Mouse (Mus musculus) limb, embryonic 12.5 days (tissue): ENCODE data around the gene Synm. TPM values are rescaled to one million over a fixed set of nuclear protein-coding genes. Genes with fewer than 3 reads are reported as not detected.

Experiments used
- ATAC-seq: fragments of 200-750 bp; cut with Nextera tagmentation; 2 replicates; pipeline ENCODE4 v1.8.0; 2017; ENCODE audit warnings: low read depth, moderate TSS enrichment; ENCODE audit not compliant: insufficient number of reproducible peaks, insufficient read depth, low FRiP score, low TSS enrichment
- H3K27ac ChIP-seq: fragments of 300-500 bp; sonication (generic); 2 replicates; pipeline ENCODE4 v1.5.1; 2016; ENCODE audit warnings: mild to moderate bottlenecking, moderate library complexity
- H3K27me3 ChIP-seq: fragments of 300-500 bp; sonication (generic); 2 replicates; pipeline ENCODE4 v1.6.1; 2016; ENCODE audit warnings: mild to moderate bottlenecking, moderate library complexity
- H3K36me3 ChIP-seq: fragments of 300-500 bp; sonication (generic); 2 replicates; pipeline ENCODE4 v1.6.1; 2016; ENCODE audit warnings: mild to moderate bottlenecking, moderate library complexity
- H3K4me1 ChIP-seq: fragments of 300-500 bp; sonication (generic); replicated peaks from 2 replicates; pipeline ENCODE4 v1.6.1; 2016
- H3K4me2 ChIP-seq: fragments of 300-500 bp; sonication (generic); 2 replicates; pipeline ENCODE4 v1.6.1; 2016; ENCODE audit warnings: mild to moderate bottlenecking, moderate library complexity
- H3K4me3 ChIP-seq: fragments of 300-500 bp; sonication (generic); replicated peaks from 2 replicates; pipeline ENCODE4 v1.5.1; 2016; ENCODE audit warnings: mild to moderate bottlenecking
- H3K9ac ChIP-seq: fragments of 300-500 bp; sonication (generic); replicated peaks from 2 replicates; pipeline ENCODE4 v1.6.1; 2016; ENCODE audit warnings: mild to moderate bottlenecking, moderate library complexity
- H3K9me3 ChIP-seq: fragments of 300-500 bp; sonication (generic); 2 replicates; pipeline ENCODE4 v1.6.1; 2016; ENCODE audit warnings: mild to moderate bottlenecking, moderate library complexity
- WGBS: fragments of 180-500 bp; shearing (Covaris S2); methylation state at CpG from one replicate; pipeline ENCODE4 v1.1.7; 2016; 5-methylcytosine and 5-hydroxymethylcytosine counted together
- polyA plus RNA-seq: library from polyadenylated mRNA; unstranded; fragments of >200 nt; fragmentation: Nextera tagmentation; extraction: Ambion mirVana; gene quantifications from 2 replicates; pipeline ENCODE4 v1.2.1, GENCODE M21; 2016

Gene Synm
- polyA plus RNA-seq, 1 experiment from 2014 or later: 0.65 TPM

GRCm38 (mm10) chr7:67699301-67699700 lies 60.2 kb downstream of the Synm start:
- Histone ChIP-seq H3K27ac (no peak overlapping the region), H3K9me3 (no peaks in the 10 kb centered on the region), H3K9ac (no peak overlapping the region), H3K27me3 (no peaks in the 10 kb centered on the region), H3K4me2 (no peak overlapping the region), H3K4me1 (no peaks in the 10 kb centered on the region; the same call in 1 of the 2 replicates), H3K4me3 (no peak overlapping the region), H3K36me3 (peaks cover 83% of the 10 kb centered on the region)
- no peak for ATAC-seq
- WGBS: 92% methylated on average over 4 of the region's 4 CpGs

- no peaks in the 10 kb centered on the region for H3K27me3 ChIP-seq
- WGBS: 94% methylated on average over 28 of the region's 28 CpGs
- H3K4me1 ChIP-seq: no peaks in the 10 kb centered on the region; the same call in 1 of the 2 replicates
- H3K9ac ChIP-seq: no peak overlapping the region
- no peak overlapping the region for H3K27ac ChIP-seq
- no peak for ATAC-seq
- H3K4me2 ChIP-seq: no peak overlapping the region
- H3K36me3 ChIP-seq: peaks cover 80% of the 10 kb centered on the region
- H3K4me3 ChIP-seq: no peak overlapping the region
- H3K9me3 ChIP-seq: no peaks in the 10 kb centered on the region
Observed at GRCm38 (mm10) chr7:67697892-67698630, 61.5 kb downstream of the Synm start.

- no peak overlapping the region for H3K27ac ChIP-seq
Observed at GRCm38 (mm10) chr7:67695906-67696305, 63.6 kb downstream of the Synm start.

GRCm38 (mm10) chr7:67692791-67693538 lies 66.6 kb downstream of the Synm start:
- Histone ChIP-seq H3K36me3 (peaks cover 58% of the 10 kb centered on the region), H3K27ac (no peak overlapping the region), H3K27me3 (no peaks in the 10 kb centered on the region), H3K4me2 (no peak overlapping the region), H3K9me3 (no peaks in the 10 kb centered on the region), H3K9ac (no peak overlapping the region), H3K4me3 (no peak overlapping the region), H3K4me1 (no peaks in the 10 kb centered on the region)
- no peak for ATAC-seq
- WGBS: 93% methylated on average over 23 of the region's 23 CpGs

More at GRCm38 (mm10) chr7:67695906-67696305, 63.6 kb downstream of the Synm start:
- 71% methylated on average over 7 of the region's 7 CpGs for WGBS
- H3K4me2 ChIP-seq: no peak overlapping the region
- no peak overlapping the region for H3K9ac ChIP-seq
- no peaks in the 10 kb centered on the region for H3K27me3 ChIP-seq
- ATAC-seq: no peak
- H3K4me3 ChIP-seq: no peak overlapping the region
- no peaks in the 10 kb centered on the region for H3K4me1 ChIP-seq
- no peaks in the 10 kb centered on the region for H3K9me3 ChIP-seq
- H3K36me3 ChIP-seq: peaks cover 69% of the 10 kb centered on the region

GRCm38 (mm10) chr7:67692141-67692540 lies 67.4 kb downstream of the Synm start:
- Histone ChIP-seq H3K9me3 (no peaks in the 10 kb centered on the region), H3K4me1 (no peaks in the 10 kb centered on the region), H3K4me2 (no peak overlapping the region), H3K9ac (no peak overlapping the region), H3K4me3 (no peak overlapping the region), H3K27ac (no peak overlapping the region), H3K36me3 (peaks cover 53% of the 10 kb centered on the region), H3K27me3 (no peaks in the 10 kb centered on the region)
- 85% methylated on average over 3 of the region's 3 CpGs for whole genome bisulfite sequencing
- ATAC-seq: no peak

- H3K27me3 ChIP-seq: no peaks in the 10 kb centered on the region
- H3K36me3 ChIP-seq: peaks cover 49% of the 10 kb centered on the region
- no peaks in the 10 kb centered on the region for H3K9me3 ChIP-seq
- no peak for ATAC-seq
- H3K27ac ChIP-seq: no peak overlapping the region
- no peaks in the 10 kb centered on the region for H3K4me1 ChIP-seq
- 65% methylated on average over 6 of the region's 6 CpGs for WGBS
- no peak overlapping the region for H3K4me2 ChIP-seq
- H3K4me3 ChIP-seq: no peak overlapping the region
- H3K9ac ChIP-seq: no peak overlapping the region
Observed at GRCm38 (mm10) chr7:67691036-67691435, 68.5 kb downstream of the Synm start.

- 89% methylated on average over 7 of the region's 7 CpGs for WGBS
- no peaks in the 10 kb centered on the region for H3K27me3 ChIP-seq
- no peaks in the 10 kb centered on the region for H3K4me1 ChIP-seq
- H3K36me3 ChIP-seq: peaks cover 52% of the 10 kb centered on the region
- no peak overlapping the region for H3K4me2 ChIP-seq
- H3K4me3 ChIP-seq: no peak overlapping the region
- no peak overlapping the region for H3K27ac ChIP-seq
- no peak overlapping the region for H3K9ac ChIP-seq
- ATAC-seq: no peak
- H3K9me3 ChIP-seq: peaks cover 7% of the 10 kb centered on the region
Observed at GRCm38 (mm10) chr7:67689793-67690192, 69.7 kb downstream of the Synm start.

GRCm38 (mm10) chr7:67688281-67688680 lies 71.3 kb downstream of the Synm start:
- H3K36me3 ChIP-seq: peaks cover 56% of the 10 kb centered on the region
- H3K9ac ChIP-seq: no peak overlapping the region
- H3K27ac ChIP-seq: no peak overlapping the region
- H3K9me3 ChIP-seq: peaks cover 11% of the 10 kb centered on the region
- no peak overlapping the region for H3K4me2 ChIP-seq
- whole genome bisulfite sequencing: 48% methylated on average over 3 of the region's 3 CpGs
- no peaks in the 10 kb centered on the region for H3K4me1 ChIP-seq
- no peak overlapping the region for H3K4me3 ChIP-seq
- no peaks in the 10 kb centered on the region for H3K27me3 ChIP-seq
- ATAC-seq: no peak

- H3K36me3 ChIP-seq: peaks cover 60% of the 10 kb centered on the region
- no peak overlapping the region for H3K9ac ChIP-seq
- no peaks in the 10 kb centered on the region for H3K27me3 ChIP-seq
- 95% methylated on average over 3 of the region's 3 CpGs for WGBS
- H3K9me3 ChIP-seq: peaks cover 11% of the 10 kb centered on the region
- no peaks in the 10 kb centered on the region for H3K4me1 ChIP-seq
- H3K27ac ChIP-seq: no peak overlapping the region
- no peak for ATAC-seq
- H3K4me3 ChIP-seq: no peak overlapping the region
- H3K4me2 ChIP-seq: no peak overlapping the region
Observed at GRCm38 (mm10) chr7:67686545-67686944, 73.0 kb downstream of the Synm start.

- peaks cover 73% of the 10 kb centered on the region for H3K36me3 ChIP-seq
- 92% methylated on average over 16 of the region's 16 CpGs for WGBS
Observed at GRCm38 (mm10) chr7:67683006-67683405, 76.5 kb downstream of the Synm start.

GRCm38 (mm10) chr7:67681078-67681477 lies 78.5 kb downstream of the Synm start:
- no peaks in the 10 kb centered on the region for H3K27me3 ChIP-seq
- peaks cover 87% of the 10 kb centered on the region for H3K36me3 ChIP-seq
- H3K9me3 ChIP-seq: peaks cover 11% of the 10 kb centered on the region
- ATAC-seq: no peak
- no peak overlapping the region for H3K4me2 ChIP-seq
- H3K27ac ChIP-seq: no peak overlapping the region
- no peaks in the 10 kb centered on the region for H3K4me1 ChIP-seq
- WGBS: 70% methylated on average over 9 of the region's 9 CpGs
- no peak overlapping the region for H3K4me3 ChIP-seq
- H3K9ac ChIP-seq: no peak overlapping the region

More at GRCm38 (mm10) chr7:67683006-67683405, 76.5 kb downstream of the Synm start:
- no peak overlapping the region for H3K27ac ChIP-seq
- no peak overlapping the region for H3K9ac ChIP-seq
- H3K9me3 ChIP-seq: peaks cover 11% of the 10 kb centered on the region
- H3K4me2 ChIP-seq: no peak overlapping the region
- H3K4me1 ChIP-seq: no peaks in the 10 kb centered on the region
- H3K4me3 ChIP-seq: no peak overlapping the region
- no peaks in the 10 kb centered on the region for H3K27me3 ChIP-seq
- no peak for ATAC-seq
